Mouse (Mus musculus): ENCODE measurements around the gene Rpl36a. TPM values are rescaled to one million over a fixed set of nuclear protein-coding genes. Genes with fewer than 3 reads are reported as not detected.
A peak's percentile ranks its signal among the peaks of the same experiment; 100 is the strongest.

Rpl36a gene
- polyA plus RNA-seq, 1 experiment from 2014 or later: 149 TPM

DNA sequence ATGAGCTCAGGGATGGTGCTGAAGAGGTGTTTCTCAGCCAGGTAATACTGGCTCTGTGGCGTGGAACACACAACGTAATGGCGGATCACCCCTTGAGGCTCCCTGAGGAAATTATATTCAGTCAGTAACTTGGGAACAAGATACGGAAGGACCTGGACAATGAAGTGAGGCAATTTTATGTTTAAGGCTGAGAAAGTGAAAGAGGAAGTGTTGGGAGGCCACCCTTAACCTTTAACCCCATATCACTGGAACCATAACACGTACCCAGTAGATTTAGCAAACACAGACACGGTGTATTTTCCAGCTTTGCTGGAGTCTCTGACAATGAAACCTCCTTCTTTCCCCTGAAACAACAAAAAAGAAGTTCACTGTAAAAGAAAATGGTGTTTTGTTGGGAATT is 31.0 kb upstream of the Rpl36a start:
- H3K9ac ChIP-seq (ENCODE audit: low read depth, low read length): no peak overlapping the region
- no peaks in the 10 kb centered on the region for H3K4me1 ChIP-seq (ENCODE audit: control insufficient read depth, insufficient read depth, low read depth, low read length)
- ATAC-seq: no peak
- H3K27me3 ChIP-seq (replicated peaks; ENCODE audit: control insufficient read depth, insufficient read depth, low read length): no peaks in the 10 kb centered on the region
- H3K36me3 ChIP-seq (ENCODE audit: control insufficient read depth, insufficient read depth, low read length): no peaks in the 10 kb centered on the region
- H3K27ac ChIP-seq (ENCODE audit: low read depth, low read length): no peak overlapping the region
- H3K9me3 ChIP-seq (ENCODE audit: control insufficient read depth, low read length): no peaks in the 10 kb centered on the region
- 80% methylated on average over 6 of the region's 6 CpGs for WGBS
- H3K4me2 ChIP-seq (ENCODE audit: low read length): no peak overlapping the region
- no peak overlapping the region for H3K4me3 ChIP-seq (ENCODE audit: low read length)

DNA sequence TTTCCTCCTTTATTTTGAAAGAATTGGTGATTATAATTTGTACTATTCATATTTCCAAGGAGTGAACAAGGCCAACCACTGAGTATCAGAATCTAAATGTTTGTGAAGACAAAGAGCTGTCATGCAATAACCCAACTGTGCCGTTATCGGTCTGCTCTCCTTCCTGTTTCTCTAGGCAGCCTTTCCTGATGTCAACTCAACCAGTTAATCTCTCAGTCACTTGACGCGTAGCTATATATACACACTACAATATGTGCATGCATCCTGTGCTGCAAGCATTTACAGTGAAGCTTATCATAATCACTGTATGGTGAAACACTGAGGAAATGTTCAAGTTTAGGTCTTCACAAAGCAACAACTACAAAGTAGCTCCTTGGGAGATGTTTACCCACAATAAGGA is 21.1 kb upstream of the Rpl36a start:
- no peak for ATAC-seq
- no peaks in the 10 kb centered on the region for H3K9me3 ChIP-seq (ENCODE audit: control insufficient read depth, low read length)
- WGBS: 95% methylated on average over 4 of the region's 4 CpGs

DNA sequence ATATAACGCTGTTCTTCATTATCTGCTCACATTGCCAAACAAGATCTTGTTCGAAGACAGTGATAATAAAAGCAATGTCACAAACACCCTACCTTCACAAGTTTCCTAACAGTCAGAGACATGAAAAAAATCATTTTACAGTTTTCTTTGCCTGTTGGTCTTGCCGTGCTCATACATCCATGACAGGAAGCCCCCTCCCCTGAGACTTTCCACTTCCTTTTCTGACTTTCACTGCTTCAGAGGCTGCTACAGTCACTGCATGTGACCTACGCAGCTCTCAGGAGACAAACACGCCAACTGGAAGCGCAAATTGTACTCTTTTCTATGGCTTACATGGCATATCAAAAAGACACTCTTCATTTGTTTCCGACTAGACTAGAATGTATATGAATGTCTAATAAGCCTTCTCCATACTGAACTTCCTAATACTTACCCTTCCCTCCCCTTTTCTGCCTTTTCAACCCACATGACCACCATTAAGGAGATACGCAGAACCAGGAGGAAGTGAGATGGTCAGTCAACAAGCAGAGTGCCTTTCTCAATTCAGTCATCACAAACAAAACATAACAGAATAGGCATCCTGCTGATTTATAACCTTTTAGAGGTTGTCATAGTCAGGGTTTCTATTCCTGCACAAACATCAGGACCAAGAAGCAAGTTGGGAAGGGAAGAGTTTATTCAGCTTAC is 18.8 kb upstream of the Rpl36a start:
- 84% methylated on average over 8 of the region's 8 CpGs for WGBS
- Histone ChIP-seq H3K36me3 (ENCODE audit: control insufficient read depth, insufficient read depth, low read length) (no peaks in the 10 kb centered on the region), H3K27me3 (replicated peaks; ENCODE audit: control insufficient read depth, insufficient read depth, low read length) (no peaks in the 10 kb centered on the region), H3K4me3 (ENCODE audit: low read length) (no peak overlapping the region), H3K27ac (ENCODE audit: low read depth, low read length) (no peak overlapping the region), H3K4me1 (ENCODE audit: control insufficient read depth, insufficient read depth, low read depth, low read length) (no peaks in the 10 kb centered on the region), H3K4me2 (ENCODE audit: low read length) (no peak overlapping the region), H3K9me3 (ENCODE audit: control insufficient read depth, low read length) (no peaks in the 10 kb centered on the region), H3K9ac (ENCODE audit: low read depth, low read length) (no peak overlapping the region)
- no peak for ATAC-seq

More for the DNA sequence above, 21.1 kb upstream of the Rpl36a start:
- Histone ChIP-seq H3K27ac (ENCODE audit: low read depth, low read length) (no peak overlapping the region), H3K4me1 (ENCODE audit: control insufficient read depth, insufficient read depth, low read depth, low read length) (no peaks in the 10 kb centered on the region), H3K36me3 (ENCODE audit: control insufficient read depth, insufficient read depth, low read length) (no peaks in the 10 kb centered on the region), H3K4me2 (ENCODE audit: low read length) (no peak overlapping the region), H3K27me3 (replicated peaks; ENCODE audit: control insufficient read depth, insufficient read depth, low read length) (no peaks in the 10 kb centered on the region), H3K4me3 (ENCODE audit: low read length) (no peak overlapping the region), H3K9ac (ENCODE audit: low read depth, low read length) (no peak overlapping the region)

DNA sequence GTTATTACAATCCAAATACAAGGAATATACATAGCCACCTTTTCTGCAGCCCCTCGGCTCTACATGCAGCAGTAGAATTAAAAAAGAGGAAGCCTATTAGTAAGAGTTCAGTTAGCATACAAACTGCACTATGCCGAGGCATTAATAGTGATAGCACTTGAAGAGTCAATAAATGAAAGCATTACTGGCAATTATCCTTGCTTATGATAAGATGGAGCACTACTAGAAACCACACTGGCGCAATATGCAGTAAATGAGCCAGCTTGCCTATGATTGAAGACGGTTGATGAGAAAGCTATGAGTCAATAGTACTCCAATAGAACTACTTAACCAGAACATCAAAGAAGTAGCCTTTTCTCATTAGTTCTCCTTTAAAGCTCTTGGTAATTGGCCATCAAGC is 7.6 kb upstream of the Rpl36a start:
- Histone ChIP-seq H3K27me3 (replicated peaks; ENCODE audit: control insufficient read depth, insufficient read depth, low read length) (no peaks in the 10 kb centered on the region), H3K9me3 (ENCODE audit: control insufficient read depth, low read length) (no peaks in the 10 kb centered on the region), H3K9ac (ENCODE audit: low read depth, low read length) (no peak overlapping the region), H3K4me2 (ENCODE audit: low read length) (no peak overlapping the region), H3K36me3 (ENCODE audit: control insufficient read depth, insufficient read depth, low read length) (no peaks in the 10 kb centered on the region), H3K4me1 (ENCODE audit: control insufficient read depth, insufficient read depth, low read depth, low read length) (no peaks in the 10 kb centered on the region), H3K27ac (ENCODE audit: low read depth, low read length) (no peak overlapping the region), H3K4me3 (ENCODE audit: low read length) (no peak overlapping the region)
- no peak for ATAC-seq
- WGBS: 87% methylated on average over 4 of the region's 4 CpGs

DNA sequence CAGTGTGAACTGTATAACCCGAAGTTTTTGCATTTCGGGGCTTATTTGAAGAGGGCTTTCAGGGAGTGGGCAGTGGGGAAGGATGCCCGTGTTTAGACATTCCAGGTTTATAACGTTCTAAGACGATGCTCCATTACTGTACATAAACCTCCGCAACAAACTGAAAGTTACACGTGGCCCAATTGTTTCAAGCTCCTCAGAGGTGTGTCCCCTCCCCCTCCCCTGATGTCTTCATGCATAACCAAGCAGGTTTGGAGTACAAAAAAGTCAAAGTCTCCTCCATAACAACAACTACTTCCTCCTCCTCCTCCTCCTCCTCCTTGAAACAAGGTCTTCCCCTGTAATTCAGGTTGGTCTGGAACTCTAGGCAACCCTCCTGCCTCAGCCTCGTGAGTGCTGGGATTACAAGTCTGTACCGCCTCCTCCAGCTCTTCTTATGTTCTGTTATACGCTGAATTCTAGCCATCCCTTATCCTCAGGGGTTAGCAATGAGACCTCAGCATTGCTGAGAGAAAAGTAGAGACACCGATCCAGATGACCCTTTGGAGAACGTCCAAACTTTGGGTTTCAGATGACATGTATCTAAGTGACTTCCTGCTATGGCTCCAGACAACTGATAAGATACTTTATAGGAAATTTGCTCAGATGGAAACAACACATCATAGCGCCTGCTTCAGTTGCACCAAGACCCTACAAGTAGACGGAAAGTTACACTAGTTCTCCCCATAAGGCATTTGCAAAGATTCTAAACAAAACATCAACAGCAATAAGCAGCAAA is 4.7 kb upstream of the Rpl36a start:
- Histone ChIP-seq H3K27ac (ENCODE audit: low read depth, low read length) (no peak overlapping the region), H3K4me3 (ENCODE audit: low read length) (no peak overlapping the region), H3K4me2 (ENCODE audit: low read length) (no peak overlapping the region), H3K4me1 (ENCODE audit: control insufficient read depth, insufficient read depth, low read depth, low read length) (no peaks in the 10 kb centered on the region), H3K9ac (ENCODE audit: low read depth, low read length) (no peak overlapping the region), H3K36me3 (ENCODE audit: control insufficient read depth, insufficient read depth, low read length) (no peaks in the 10 kb centered on the region), H3K27me3 (replicated peaks; ENCODE audit: control insufficient read depth, insufficient read depth, low read length) (no peaks in the 10 kb centered on the region), H3K9me3 (ENCODE audit: control insufficient read depth, low read length) (no peaks in the 10 kb centered on the region)
- WGBS: 88% methylated on average over 14 of the region's 14 CpGs
- ATAC-seq: no peak

DNA sequence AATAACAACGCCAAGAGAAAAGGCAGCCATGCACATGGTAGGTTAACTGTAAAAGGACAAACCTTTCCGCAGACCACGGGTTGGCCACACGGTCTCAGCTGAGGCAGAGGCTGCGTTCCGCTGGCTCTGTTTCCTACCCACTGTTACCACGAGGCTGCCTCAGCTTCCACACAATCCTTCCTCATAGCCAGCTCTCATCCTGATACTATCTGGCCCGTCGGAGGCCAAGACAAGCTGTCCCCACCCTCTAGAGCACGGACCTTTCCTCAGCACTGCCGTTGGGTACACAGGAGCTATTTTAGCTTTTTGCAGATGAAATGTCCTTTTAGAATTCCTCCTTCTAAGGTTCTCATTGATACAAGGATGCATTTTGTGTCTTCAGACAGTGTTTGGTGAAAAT is 3.2 kb upstream of the Rpl36a start:
- H3K4me3 ChIP-seq (ENCODE audit: low read length): no peak overlapping the region
- H3K36me3 ChIP-seq (ENCODE audit: control insufficient read depth, insufficient read depth, low read length): no peaks in the 10 kb centered on the region
- no peak overlapping the region for H3K9ac ChIP-seq (ENCODE audit: low read depth, low read length)
- 86% methylated on average over 11 of the region's 11 CpGs for WGBS
- H3K4me1 ChIP-seq (ENCODE audit: control insufficient read depth, insufficient read depth, low read depth, low read length): peaks cover 6% of the 10 kb centered on the region
- no peak for ATAC-seq
- no peak overlapping the region for H3K27ac ChIP-seq (ENCODE audit: low read depth, low read length)
- no peaks in the 10 kb centered on the region for H3K27me3 ChIP-seq (replicated peaks; ENCODE audit: control insufficient read depth, insufficient read depth, low read length)
- no peak overlapping the region for H3K4me2 ChIP-seq (ENCODE audit: low read length)
- no peaks in the 10 kb centered on the region for H3K9me3 ChIP-seq (ENCODE audit: control insufficient read depth, low read length)

DNA sequence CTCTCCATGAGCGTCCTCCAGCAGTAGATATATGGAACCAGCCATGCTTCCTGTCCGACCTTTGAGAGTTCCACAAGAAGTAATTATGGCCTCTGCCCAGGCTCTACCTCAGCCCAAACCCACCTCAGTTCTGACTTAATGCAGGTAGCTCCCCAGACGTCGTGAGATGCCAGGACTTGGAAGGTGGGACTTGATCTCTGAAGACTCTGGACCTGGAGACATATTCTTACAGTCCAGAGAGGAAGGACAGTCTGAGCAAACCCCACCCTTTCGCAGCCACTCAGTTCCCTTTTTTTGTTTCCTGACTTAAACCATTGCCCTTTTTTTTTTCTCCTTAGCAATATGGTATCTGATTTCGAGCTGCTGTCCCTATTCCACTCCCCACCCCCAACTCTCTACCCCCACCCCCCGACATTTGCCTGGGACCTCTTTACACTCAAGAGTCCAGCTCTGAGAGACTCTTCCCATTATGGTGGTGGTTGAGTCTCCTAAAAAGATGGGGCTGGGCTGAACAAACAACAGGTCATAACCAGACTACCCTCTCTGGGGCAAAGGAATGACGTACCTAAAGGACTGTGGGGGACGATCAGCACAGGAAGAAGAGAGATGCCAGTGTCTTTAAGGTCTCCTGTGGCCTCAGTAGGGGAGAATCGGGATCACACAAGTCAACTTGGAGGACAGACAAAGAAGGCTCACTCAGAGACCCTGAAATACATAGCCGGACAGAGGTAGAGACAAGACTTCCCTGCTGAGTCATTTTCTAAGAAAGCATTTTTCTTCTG is 2.4 kb upstream of the Rpl36a start, which contains the start of gene Btk:
Btk (minus strand) TSS at position 683 of the 782 bp plus-strand sequence.
- no peak within 1 kb of the TSS for H3K4me2 ChIP-seq (ENCODE audit: low read length)
- no peak within 1 kb of the TSS for H3K4me3 ChIP-seq (ENCODE audit: low read length)
- no peak within 1 kb of the TSS for H3K9ac ChIP-seq (ENCODE audit: low read depth, low read length)
- H3K4me1 ChIP-seq (ENCODE audit: control insufficient read depth, insufficient read depth, low read depth, low read length): peaks cover 6% of the 10 kb centered on the region
- no peaks in the 10 kb centered on the region for H3K9me3 ChIP-seq (ENCODE audit: control insufficient read depth, low read length)
- H3K36me3 ChIP-seq (ENCODE audit: control insufficient read depth, insufficient read depth, low read length): no peaks in the 10 kb centered on the region
- H3K27ac ChIP-seq (ENCODE audit: low read depth, low read length): no peak within 1 kb of the TSS
- no peaks in the 10 kb centered on the region for H3K27me3 ChIP-seq (replicated peaks; ENCODE audit: control insufficient read depth, insufficient read depth, low read length)
- WGBS: 84% methylated on average over 11 of the region's 11 CpGs
- ATAC-seq: no peak

DNA sequence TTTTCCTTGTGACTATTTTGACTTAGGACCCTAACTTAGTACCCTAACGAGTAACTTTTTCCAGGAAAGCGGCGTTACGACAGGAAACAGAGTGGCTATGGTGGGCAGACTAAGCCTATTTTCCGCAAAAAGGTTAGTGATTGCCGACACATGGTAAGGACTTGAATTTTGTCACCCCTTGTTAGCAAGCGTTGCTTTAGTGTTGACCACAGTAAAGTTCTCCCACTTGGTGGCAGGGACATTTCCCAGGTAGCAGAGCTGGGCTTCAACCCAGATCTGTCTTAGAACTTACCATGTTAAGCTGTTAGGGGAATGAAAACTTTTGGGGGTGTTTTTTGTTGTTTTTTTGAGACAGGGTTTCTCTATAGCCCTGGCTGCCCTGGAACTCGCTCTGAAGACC is 993 bp downstream of the Rpl36a start:
- peaks cover 5% of the 10 kb centered on the region; the same call in 1 of the 2 replicates for H3K36me3 ChIP-seq (ENCODE audit: control insufficient read depth, insufficient read depth, low read length)
- peak overlapping the region; percentile 66 for H3K4me2 ChIP-seq (ENCODE audit: low read length)
- H3K27me3 ChIP-seq (replicated peaks; ENCODE audit: control insufficient read depth, insufficient read depth, low read length): no peaks in the 10 kb centered on the region
- H3K9ac ChIP-seq (ENCODE audit: low read depth, low read length): peak overlapping the region; percentile 65
- 41% methylated on average over 8 of the region's 8 CpGs for WGBS
- peaks cover 6% of the 10 kb centered on the region for H3K4me1 ChIP-seq (ENCODE audit: control insufficient read depth, insufficient read depth, low read depth, low read length)
- peak overlapping the region; percentile 48 for H3K4me3 ChIP-seq (ENCODE audit: low read length)
- no peaks in the 10 kb centered on the region for H3K9me3 ChIP-seq (ENCODE audit: control insufficient read depth, low read length)
- ATAC-seq: no peak
- no peak overlapping the region for H3K27ac ChIP-seq (ENCODE audit: low read depth, low read length)

DNA sequence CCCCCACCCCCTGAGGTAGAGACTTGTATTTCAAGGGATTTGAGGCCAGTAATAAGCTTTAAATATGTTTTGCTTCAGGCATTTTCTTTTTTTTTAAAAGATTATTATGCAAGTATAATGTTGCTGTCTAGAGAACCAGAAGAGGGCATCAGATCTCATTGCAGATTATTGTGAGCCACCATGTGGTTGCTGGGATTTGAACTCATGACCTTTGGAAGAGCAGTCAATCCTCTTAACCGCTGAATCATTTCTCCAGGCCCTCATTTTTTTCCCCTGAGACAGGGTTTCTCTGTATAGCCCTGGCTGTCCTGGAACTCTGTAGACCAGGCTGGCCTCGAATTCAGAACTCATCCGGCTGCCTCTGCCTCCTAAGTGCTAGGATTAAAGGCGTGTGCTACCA is 2.8 kb downstream of the Rpl36a start:
- peaks cover 5% of the 10 kb centered on the region; the same call in 1 of the 2 replicates for H3K36me3 ChIP-seq (ENCODE audit: control insufficient read depth, insufficient read depth, low read length)
- no peaks in the 10 kb centered on the region for H3K27me3 ChIP-seq (replicated peaks; ENCODE audit: control insufficient read depth, insufficient read depth, low read length)
- no peak overlapping the region for H3K9ac ChIP-seq (ENCODE audit: low read depth, low read length)
- WGBS: 79% methylated on average over 4 of the region's 4 CpGs
- ATAC-seq: no peak
- H3K4me1 ChIP-seq (ENCODE audit: control insufficient read depth, insufficient read depth, low read depth, low read length): peaks cover 6% of the 10 kb centered on the region
- H3K27ac ChIP-seq (ENCODE audit: low read depth, low read length): no peak overlapping the region
- no peak overlapping the region for H3K4me2 ChIP-seq (ENCODE audit: low read length)
- H3K4me3 ChIP-seq (ENCODE audit: low read length): no peak overlapping the region
- H3K9me3 ChIP-seq (ENCODE audit: control insufficient read depth, low read length): no peaks in the 10 kb centered on the region

All from hindbrain, embryonic 16.5 days (tissue).